Mouse (Mus musculus) testis, adult 2 months (tissue): Measurements from ENCODE around the gene Trappc12. TPM values are rescaled to one million over a fixed set of nuclear protein-coding genes. Genes with fewer than 3 reads are reported as not detected.

ENCODE experiments used
- H3K27ac ChIP-seq: fragments of 200-500 bp; 2 replicates; pipeline ENCODE4 v1.5.1; 2012; ENCODE audit warnings: low read depth, low read length; ENCODE audit not compliant: control insufficient read depth, insufficient read depth
- H3K27me3 ChIP-seq: fragments of 200-500 bp; 2 replicates; pipeline ENCODE4 v1.6.1; 2012; ENCODE audit warnings: mild to moderate bottlenecking, low read length, moderate library complexity; ENCODE audit not compliant: control insufficient read depth, insufficient read depth
- H3K36me3 ChIP-seq: fragments of 200-500 bp; 2 replicates; pipeline ENCODE4 v1.6.1; 2012; ENCODE audit warnings: mild to moderate bottlenecking, low read length; ENCODE audit not compliant: control insufficient read depth, insufficient read depth
- H3K4me1 ChIP-seq: fragments of 200-500 bp; 2 replicates; pipeline ENCODE4 v1.6.1; 2012; ENCODE audit warnings: low read length; ENCODE audit not compliant: control insufficient read depth, insufficient read depth
- H3K4me3 ChIP-seq: fragments of 200-500 bp; 2 replicates; pipeline ENCODE4 v1.5.1; 2012; ENCODE audit warnings: low read depth, mild to moderate bottlenecking, low read length, moderate library complexity, mixed read lengths; ENCODE audit not compliant: control insufficient read depth
- CTCF ChIP-seq: fragments of 200-500 bp; IDR thresholded peaks from 2 replicates; pipeline ENCODE4 v1.5.1; 2012; ENCODE audit warnings: low read depth, mild to moderate bottlenecking, inconsistent platforms, low read length, moderate library complexity; ENCODE audit not compliant: control insufficient read depth, insufficient read depth, insufficient replicate concordance
- POLR2A ChIP-seq: fragments of 200-500 bp; IDR thresholded peaks from 2 replicates; pipeline ENCODE4 v1.6.1; 2012; ENCODE audit warnings: low read depth, mild to moderate bottlenecking, inconsistent platforms, low read length, moderate library complexity; ENCODE audit not compliant: control insufficient read depth
- polyA plus RNA-seq: library from polyadenylated mRNA; depleted of rRNA; stranded (reverse); fragments of >200 nt; gene quantifications from 2 replicates; pipeline ENCODE4 v1.2.3, GENCODE M21; 2012

The Trappc12 gene
- polyA plus RNA-seq, 1 experiment: 25.3 TPM

DNA sequence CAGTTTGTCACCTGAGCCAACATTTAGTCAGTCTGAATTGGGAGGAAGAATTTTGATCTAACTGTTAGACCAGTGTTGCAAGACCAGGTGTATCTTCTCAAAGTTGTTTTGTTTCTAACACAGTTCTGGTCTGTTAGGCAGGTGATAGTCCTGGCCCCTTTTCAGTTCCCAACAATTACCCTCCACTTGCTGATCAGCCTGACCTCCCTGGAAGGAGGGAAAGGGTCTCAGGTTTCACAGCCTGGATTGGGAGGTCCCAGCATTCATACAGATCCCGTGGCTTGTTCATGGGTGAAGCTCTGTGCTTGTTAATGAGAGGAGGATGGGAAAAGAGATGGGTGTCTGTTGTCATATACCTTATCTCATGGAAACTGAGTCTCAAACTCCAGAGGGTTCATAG lies 35.0 kb upstream of the Trappc12 start:
- Histone ChIP-seq H3K27me3 (no peaks in the 10 kb centered on the region), H3K4me3 (no peak overlapping the region), H3K36me3 (no peaks in the 10 kb centered on the region), H3K27ac (no peak overlapping the region), H3K4me1 (peaks cover 2% of the 10 kb centered on the region; the same call in 1 of the 2 replicates)
- TF ChIP-seq POLR2A (no peak), CTCF (no peak)

DNA sequence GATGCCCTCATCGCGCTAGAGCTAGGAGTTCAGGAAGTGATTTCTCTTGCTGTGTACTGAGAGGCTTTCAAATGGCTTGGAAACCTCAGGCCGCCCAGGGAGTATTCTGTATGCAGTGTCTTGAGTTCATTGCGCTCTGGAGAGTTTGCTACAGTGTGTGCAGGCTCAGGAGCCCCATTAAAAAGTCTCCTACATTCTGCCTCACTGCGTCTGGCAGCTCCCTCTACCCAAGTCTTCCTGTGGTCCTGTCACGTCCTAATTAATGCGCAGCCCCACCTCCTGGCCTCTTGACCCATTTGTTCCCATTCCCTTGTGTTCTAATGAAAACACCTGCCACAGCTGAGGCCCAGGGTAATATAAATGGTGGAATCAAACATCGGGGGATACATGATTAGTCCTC lies 34.6 kb upstream of the Trappc12 start:
- peaks cover 2% of the 10 kb centered on the region; the same call in 1 of the 2 replicates for H3K4me1 ChIP-seq
- H3K36me3 ChIP-seq: no peaks in the 10 kb centered on the region
- no peak overlapping the region for H3K27ac ChIP-seq
- no peak for TF ChIP-seq POLR2A
- TF ChIP-seq CTCF: no peak
- H3K4me3 ChIP-seq: no peak overlapping the region
- H3K27me3 ChIP-seq: no peaks in the 10 kb centered on the region

- H3K27ac ChIP-seq: no peak overlapping the region
Observed at GRCm38 (mm10) chr12:28784355-28784754, 34.1 kb upstream of the Trappc12 start.

GRCm38 (mm10) chr12:28782637-28783036 lies 32.4 kb upstream of the Trappc12 start:
- TF ChIP-seq POLR2A: no peak
- no peak for TF ChIP-seq CTCF
- Histone ChIP-seq H3K4me3 (no peak overlapping the region), H3K36me3 (no peaks in the 10 kb centered on the region), H3K4me1 (peaks cover 2% of the 10 kb centered on the region; the same call in 1 of the 2 replicates), H3K27me3 (no peaks in the 10 kb centered on the region), H3K27ac (no peak overlapping the region)

More at GRCm38 (mm10) chr12:28784355-28784754, 34.1 kb upstream of the Trappc12 start:
- TF ChIP-seq CTCF: no peak
- no peak for TF ChIP-seq POLR2A
- no peak overlapping the region for H3K4me3 ChIP-seq
- no peaks in the 10 kb centered on the region for H3K36me3 ChIP-seq
- H3K27me3 ChIP-seq: no peaks in the 10 kb centered on the region
- H3K4me1 ChIP-seq: peaks cover 2% of the 10 kb centered on the region; the same call in 1 of the 2 replicates

DNA sequence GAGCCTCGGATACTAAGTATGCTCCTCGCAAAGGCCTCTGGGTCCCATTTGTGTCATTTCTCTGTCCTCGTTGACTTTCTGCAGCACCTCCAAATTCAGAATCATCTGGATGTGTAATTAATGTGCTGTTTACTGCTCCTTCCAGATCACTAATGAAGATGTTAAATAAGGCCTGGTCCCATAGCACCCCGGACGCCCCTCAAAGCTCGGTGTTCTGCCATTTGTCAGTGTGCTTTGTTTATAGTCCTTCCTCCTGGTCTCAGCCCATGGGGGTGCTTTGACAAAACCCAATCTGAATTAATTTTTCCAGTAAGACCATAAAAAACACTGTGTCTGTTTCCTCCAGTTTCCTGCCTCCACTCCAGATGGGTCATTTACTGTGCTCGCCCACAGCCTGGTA lies 29.9 kb upstream of the Trappc12 start:
- peak overlapping the region; percentile 22; the same call in 1 of the 2 replicates for H3K27ac ChIP-seq
- H3K4me1 ChIP-seq: peaks cover 2% of the 10 kb centered on the region; the same call in 1 of the 2 replicates
- no peaks in the 10 kb centered on the region for H3K36me3 ChIP-seq
- H3K4me3 ChIP-seq: no peak overlapping the region
- no peaks in the 10 kb centered on the region for H3K27me3 ChIP-seq
- no peak for TF ChIP-seq POLR2A
- TF ChIP-seq CTCF: no peak

GRCm38 (mm10) chr12:28775627-28776026 lies 25.4 kb upstream of the Trappc12 start:
- H3K4me1 ChIP-seq: peaks cover 2% of the 10 kb centered on the region; the same call in 1 of the 2 replicates
- no peaks in the 10 kb centered on the region for H3K27me3 ChIP-seq
- no peak for TF ChIP-seq POLR2A
- no peak for TF ChIP-seq CTCF
- H3K4me3 ChIP-seq: no peak overlapping the region
- no peaks in the 10 kb centered on the region for H3K36me3 ChIP-seq
- H3K27ac ChIP-seq: no peak overlapping the region

- TF ChIP-seq POLR2A (no peak), CTCF (no peak)
- Histone ChIP-seq H3K4me1 (no peaks in the 10 kb centered on the region), H3K4me3 (no peak overlapping the region), H3K27me3 (no peaks in the 10 kb centered on the region), H3K27ac (no peak overlapping the region), H3K36me3 (no peaks in the 10 kb centered on the region)
Observed at GRCm38 (mm10) chr12:28775120-28775519, 24.8 kb upstream of the Trappc12 start.
